Mouse (Mus musculus): ENCODE results near the gene Iqcf3. TPM values are rescaled to one million over a fixed set of nuclear protein-coding genes. Genes with fewer than 3 reads are reported as not detected.
A peak's percentile ranks its signal among the peaks of the same experiment; 100 is the strongest.
"Not testable (repeated sequence)": the region's sequence is repeated elsewhere in the genome, so short reads cannot be mapped to it uniquely, and the experiment has no call there.

The Iqcf3 gene
- not detected in 2 replicates for polyA plus RNA-seq (2016; fragmentation: Nextera tagmentation; extraction: Ambion mirVana)

- 82% methylated on average over 5 of the region's 5 CpGs for WGBS
- no peak for ATAC-seq (ENCODE audit: insufficient number of reproducible peaks, low FRiP score)
Measured at GRCm38 (mm10) chr9:106561531-106561930, at the start of gene Iqcf3. Iqcf3 (minus strand) TSS chr9:106561631.

GRCm38 (mm10) chr9:106610727-106611126 lies 49.3 kb upstream of the Iqcf3 start:
- H3K27ac ChIP-seq (ENCODE audit: poor library complexity, severe bottlenecking): no peak overlapping the region
- H3K4me1 ChIP-seq (replicated peaks): no peaks in the 10 kb centered on the region
- H3K36me3 ChIP-seq: no peaks in the 10 kb centered on the region
- no peak for ATAC-seq (ENCODE audit: insufficient number of reproducible peaks, low FRiP score)
- no peak overlapping the region for H3K4me3 ChIP-seq
- no peaks in the 10 kb centered on the region for H3K9me3 ChIP-seq (replicated peaks)
- no peak overlapping the region for H3K9ac ChIP-seq
- no peaks in the 10 kb centered on the region for H3K27me3 ChIP-seq (replicated peaks)
- 81% methylated on average over 4 of the region's 4 CpGs for WGBS
- H3K4me2 ChIP-seq: no peak overlapping the region

More at GRCm38 (mm10) chr9:106561531-106561930, at the start of gene Iqcf3:
- Histone ChIP-seq H3K27me3 (replicated peaks) (no peaks in the 10 kb centered on the region), H3K27ac (ENCODE audit: poor library complexity, severe bottlenecking) (no peak within 1 kb of the TSS), H3K4me1 (replicated peaks) (no peaks in the 10 kb centered on the region), H3K4me3 (no peak within 1 kb of the TSS), H3K9ac (no peak within 1 kb of the TSS), H3K4me2 (no peak within 1 kb of the TSS), H3K9me3 (replicated peaks) (no peaks in the 10 kb centered on the region), H3K36me3 (no peaks in the 10 kb centered on the region)

GRCm38 (mm10) chr9:106600546-106600945 lies 39.1 kb upstream of the Iqcf3 start:
- Histone ChIP-seq H3K36me3 (no peaks in the 10 kb centered on the region), H3K9me3 (replicated peaks) (no peaks in the 10 kb centered on the region), H3K4me3 (no peak overlapping the region), H3K27ac (ENCODE audit: poor library complexity, severe bottlenecking) (no peak overlapping the region), H3K4me1 (replicated peaks) (peaks cover 5% of the 10 kb centered on the region), H3K9ac (no peak overlapping the region), H3K27me3 (replicated peaks) (peaks cover 19% of the 10 kb centered on the region), H3K4me2 (no peak overlapping the region)
- WGBS: 31% methylated on average over 8 of the region's 8 CpGs
- ATAC-seq (ENCODE audit: insufficient number of reproducible peaks, low FRiP score): no peak

- WGBS: 36% methylated on average over 7 of the region's 7 CpGs
- ATAC-seq (ENCODE audit: insufficient number of reproducible peaks, low FRiP score): no peak
Measured at GRCm38 (mm10) chr9:106598466-106598865, 37.0 kb upstream of the Iqcf3 start.

GRCm38 (mm10) chr9:106595836-106596235 lies 34.4 kb upstream of the Iqcf3 start:
- Histone ChIP-seq H3K27ac (ENCODE audit: poor library complexity, severe bottlenecking) (no peak overlapping the region), H3K36me3 (no peaks in the 10 kb centered on the region), H3K4me2 (no peak overlapping the region), H3K9me3 (replicated peaks) (peaks cover 7% of the 10 kb centered on the region; the same call in 1 of the 2 replicates), H3K27me3 (replicated peaks) (peaks cover 19% of the 10 kb centered on the region), H3K4me3 (no peak overlapping the region), H3K9ac (peak overlapping the region; percentile 29; the same call in 1 of the 2 replicates), H3K4me1 (replicated peaks) (peaks cover 6% of the 10 kb centered on the region)
- ATAC-seq (ENCODE audit: insufficient number of reproducible peaks, low FRiP score): no peak
- 51% methylated on average over 7 of the region's 7 CpGs for WGBS

More at GRCm38 (mm10) chr9:106598466-106598865, 37.0 kb upstream of the Iqcf3 start:
- Histone ChIP-seq H3K36me3 (no peaks in the 10 kb centered on the region), H3K4me2 (no peak overlapping the region), H3K4me1 (replicated peaks) (peaks cover 6% of the 10 kb centered on the region), H3K9me3 (replicated peaks) (peaks cover 3% of the 10 kb centered on the region; the same call in 1 of the 2 replicates), H3K4me3 (no peak overlapping the region), H3K9ac (no peak overlapping the region), H3K27ac (ENCODE audit: poor library complexity, severe bottlenecking) (no peak overlapping the region), H3K27me3 (replicated peaks) (peaks cover 19% of the 10 kb centered on the region)

- 8% methylated on average over 4 of the region's 4 CpGs for WGBS
- H3K27me3 ChIP-seq (replicated peaks): peaks cover 19% of the 10 kb centered on the region
- peak; percentile 39 for ATAC-seq (ENCODE audit: insufficient number of reproducible peaks, low FRiP score)
- not testable (repeated sequence) for H3K27ac ChIP-seq (ENCODE audit: poor library complexity, severe bottlenecking); H3K9me3 ChIP-seq (replicated peaks); H3K4me3 ChIP-seq; H3K36me3 ChIP-seq; H3K4me2 ChIP-seq; H3K4me1 ChIP-seq (replicated peaks)
- H3K9ac ChIP-seq: peak overlapping the region; percentile 29; the same call in 1 of the 2 replicates
Measured at GRCm38 (mm10) chr9:106595402-106595801, 34.0 kb upstream of the Iqcf3 start.

- Histone ChIP-seq H3K27ac (ENCODE audit: poor library complexity, severe bottlenecking) (no peak overlapping the region), H3K27me3 (replicated peaks) (no peaks in the 10 kb centered on the region), H3K36me3 (no peaks in the 10 kb centered on the region), H3K4me3 (no peak overlapping the region), H3K9me3 (replicated peaks) (peaks cover 7% of the 10 kb centered on the region; the same call in 1 of the 2 replicates), H3K4me2 (no peak overlapping the region), H3K4me1 (replicated peaks) (peaks cover 6% of the 10 kb centered on the region), H3K9ac (no peak overlapping the region)
- WGBS: 82% methylated on average over 5 of the region's 5 CpGs
- ATAC-seq (ENCODE audit: insufficient number of reproducible peaks, low FRiP score): no peak
Measured at GRCm38 (mm10) chr9:106592158-106592557, 30.7 kb upstream of the Iqcf3 start.

GRCm38 (mm10) chr9:106582552-106582951 lies 21.1 kb upstream of the Iqcf3 start:
- peaks cover 4% of the 10 kb centered on the region for H3K9me3 ChIP-seq (replicated peaks)
- H3K9ac ChIP-seq: no peak overlapping the region
- H3K27ac ChIP-seq (ENCODE audit: poor library complexity, severe bottlenecking): no peak overlapping the region
- no peaks in the 10 kb centered on the region for H3K36me3 ChIP-seq
- 65% methylated on average over 1 of the region's 1 CpGs for WGBS
- no peak for ATAC-seq (ENCODE audit: insufficient number of reproducible peaks, low FRiP score)
- no peaks in the 10 kb centered on the region for H3K27me3 ChIP-seq (replicated peaks)
- H3K4me1 ChIP-seq (replicated peaks): no peaks in the 10 kb centered on the region
- H3K4me3 ChIP-seq: no peak overlapping the region
- H3K4me2 ChIP-seq: no peak overlapping the region

GRCm38 (mm10) chr9:106580016-106580415 lies 18.6 kb upstream of the Iqcf3 start:
- Histone ChIP-seq H3K4me2 (no peak overlapping the region), H3K9ac (no peak overlapping the region), H3K36me3 (no peaks in the 10 kb centered on the region), H3K4me3 (no peak overlapping the region), H3K9me3 (replicated peaks) (peaks cover 4% of the 10 kb centered on the region), H3K27ac (ENCODE audit: poor library complexity, severe bottlenecking) (no peak overlapping the region), H3K4me1 (replicated peaks) (no peaks in the 10 kb centered on the region), H3K27me3 (replicated peaks) (no peaks in the 10 kb centered on the region)
- 77% methylated on average over 7 of the region's 7 CpGs for WGBS
- ATAC-seq (ENCODE audit: insufficient number of reproducible peaks, low FRiP score): no peak

- no peaks in the 10 kb centered on the region for H3K27me3 ChIP-seq (replicated peaks)
- peaks cover 4% of the 10 kb centered on the region for H3K9me3 ChIP-seq (replicated peaks)
- no peaks in the 10 kb centered on the region for H3K36me3 ChIP-seq
- H3K4me1 ChIP-seq (replicated peaks): no peaks in the 10 kb centered on the region
- H3K9ac ChIP-seq: no peak overlapping the region
- 76% methylated on average over 2 of the region's 2 CpGs for WGBS
- no peak for ATAC-seq (ENCODE audit: insufficient number of reproducible peaks, low FRiP score)
- H3K4me3 ChIP-seq: no peak overlapping the region
- no peak overlapping the region for H3K27ac ChIP-seq (ENCODE audit: poor library complexity, severe bottlenecking)
- H3K4me2 ChIP-seq: no peak overlapping the region
Measured at GRCm38 (mm10) chr9:106576112-106576511, 14.7 kb upstream of the Iqcf3 start.

GRCm38 (mm10) chr9:106573366-106573765 lies 11.9 kb upstream of the Iqcf3 start:
- H3K36me3 ChIP-seq: no peaks in the 10 kb centered on the region
- WGBS: 86% methylated on average over 5 of the region's 5 CpGs

GRCm38 (mm10) chr9:106572186-106572585 lies 10.8 kb upstream of the Iqcf3 start:
- no peaks in the 10 kb centered on the region for H3K36me3 ChIP-seq
- 69% methylated on average over 2 of the region's 2 CpGs for WGBS

More at GRCm38 (mm10) chr9:106573366-106573765, 11.9 kb upstream of the Iqcf3 start:
- no peak overlapping the region for H3K9ac ChIP-seq
- H3K9me3 ChIP-seq (replicated peaks): no peaks in the 10 kb centered on the region
- H3K4me2 ChIP-seq: no peak overlapping the region
- no peak overlapping the region for H3K27ac ChIP-seq (ENCODE audit: poor library complexity, severe bottlenecking)
- H3K4me3 ChIP-seq: no peak overlapping the region
- H3K4me1 ChIP-seq (replicated peaks): no peaks in the 10 kb centered on the region
- no peaks in the 10 kb centered on the region for H3K27me3 ChIP-seq (replicated peaks)
- ATAC-seq (ENCODE audit: insufficient number of reproducible peaks, low FRiP score): no peak

More at GRCm38 (mm10) chr9:106572186-106572585, 10.8 kb upstream of the Iqcf3 start:
- no peaks in the 10 kb centered on the region for H3K4me1 ChIP-seq (replicated peaks)
- no peak overlapping the region for H3K4me2 ChIP-seq
- no peak overlapping the region for H3K9ac ChIP-seq
- no peaks in the 10 kb centered on the region for H3K9me3 ChIP-seq (replicated peaks)
- H3K4me3 ChIP-seq: no peak overlapping the region
- H3K27ac ChIP-seq (ENCODE audit: poor library complexity, severe bottlenecking): no peak overlapping the region
- no peak for ATAC-seq (ENCODE audit: insufficient number of reproducible peaks, low FRiP score)
- H3K27me3 ChIP-seq (replicated peaks): no peaks in the 10 kb centered on the region
